Mouse (Mus musculus) ES-Bruce4 (cell line): ENCODE results near the gene Clstn3. TPM values are rescaled to one million over a fixed set of nuclear protein-coding genes. Genes with fewer than 3 reads are reported as not detected.

ENCODE experiments used
- H3K27ac ChIP-seq: 2 replicates; pipeline ENCODE4 v1.5.1; 2012; ENCODE audit warnings: low read length, inconsistent platforms; ENCODE audit not compliant: insufficient read depth
- H3K27me3 ChIP-seq: 2 replicates; pipeline ENCODE4 v1.6.1; 2012; ENCODE audit warnings: mild to moderate bottlenecking, low read length, inconsistent platforms; ENCODE audit not compliant: control insufficient read depth, poor library complexity, insufficient read depth, severe bottlenecking
- H3K36me3 ChIP-seq: 2 replicates; pipeline ENCODE4 v1.6.1; 2012; ENCODE audit warnings: inconsistent platforms, mild to moderate bottlenecking, low read length, moderate library complexity; ENCODE audit not compliant: control insufficient read depth, poor library complexity, insufficient read depth, severe bottlenecking
- H3K4me1 ChIP-seq: one replicate; pipeline ENCODE4 v1.8.1; 2011; ENCODE audit warnings: low read length; ENCODE audit not compliant: control insufficient read depth, insufficient read depth
- H3K4me3 ChIP-seq: 2 replicates; pipeline ENCODE4 v1.5.1; 2011; ENCODE audit warnings: low read depth, mild to moderate bottlenecking, low read length
- H3K9ac ChIP-seq: 2 replicates; pipeline ENCODE4 v1.6.1; 2012; ENCODE audit warnings: low read depth, mild to moderate bottlenecking, inconsistent platforms; ENCODE audit not compliant: poor library complexity, severe bottlenecking
- H3K9me3 ChIP-seq: replicated peaks from 2 replicates; pipeline ENCODE4 v1.6.1; 2012; ENCODE audit warnings: mild to moderate bottlenecking, low read length, inconsistent platforms; ENCODE audit not compliant: control insufficient read depth, poor library complexity, insufficient read depth, severe bottlenecking
- CTCF ChIP-seq: IDR thresholded peaks from one replicate; pipeline ENCODE4 v1.8.1; 2011; ENCODE audit warnings: low read depth, low read length
- EP300 ChIP-seq: IDR thresholded peaks from 2 replicates; pipeline ENCODE4 v1.6.1; 2011; ENCODE audit warnings: low read depth, low read length; ENCODE audit not compliant: insufficient read depth
- POLR2A ChIP-seq: IDR thresholded peaks from one replicate; pipeline ENCODE4 v1.8.1; 2011; ENCODE audit warnings: low read length; ENCODE audit not compliant: insufficient read depth
- polyA plus RNA-seq: library from polyadenylated mRNA; stranded (reverse); fragments of >200 nt; gene quantifications from 2 replicates; pipeline ENCODE4 v1.2.4, GENCODE M21; 2011; ENCODE audit warnings: low read depth; ENCODE audit not compliant: missing spikeins, insufficient read depth, insufficient read length

Gene Clstn3
- polyA plus RNA-seq, 1 experiment = 17.1 TPM

GRCm38 (mm10) chr6:124505028-124505427, 40.4 kb upstream of the Clstn3 start:
- Histone ChIP-seq H3K27me3 (no peaks in the 10 kb centered on the region), H3K9ac (no peak overlapping the region), H3K27ac (no peak overlapping the region), H3K9me3 (no peaks in the 10 kb centered on the region), H3K4me1 (no peaks in the 10 kb centered on the region), H3K4me3 (no peak overlapping the region), H3K36me3 (no peaks in the 10 kb centered on the region)
- TF ChIP-seq CTCF (no peak), POLR2A (no peak), EP300 (no peak)

- Histone ChIP-seq H3K4me3 (no peak overlapping the region), H3K4me1 (no peaks in the 10 kb centered on the region), H3K9ac (no peak overlapping the region), H3K36me3 (no peaks in the 10 kb centered on the region), H3K27ac (no peak overlapping the region), H3K27me3 (no peaks in the 10 kb centered on the region), H3K9me3 (no peaks in the 10 kb centered on the region)
- TF ChIP-seq CTCF (no peak), EP300 (no peak), POLR2A (no peak)
These were observed 37.4 kb upstream of the Clstn3 start for GRCm38 (mm10) chr6:124502021-124502420.

- Histone ChIP-seq H3K27me3 (no peaks in the 10 kb centered on the region), H3K4me3 (no peak overlapping the region), H3K9ac (no peak overlapping the region), H3K27ac (no peak overlapping the region), H3K36me3 (no peaks in the 10 kb centered on the region), H3K4me1 (no peaks in the 10 kb centered on the region), H3K9me3 (no peaks in the 10 kb centered on the region)
- no peak for TF ChIP-seq POLR2A
- TF ChIP-seq EP300 = no peak
- TF ChIP-seq CTCF = no peak
These were observed 36.9 kb upstream of the Clstn3 start for GRCm38 (mm10) chr6:124501473-124501872.

- no peaks in the 10 kb centered on the region for H3K4me1 ChIP-seq
- H3K27me3 ChIP-seq = no peaks in the 10 kb centered on the region
- no peak overlapping the region for H3K4me3 ChIP-seq
- H3K36me3 ChIP-seq = no peaks in the 10 kb centered on the region
- H3K9ac ChIP-seq = no peak overlapping the region
- H3K9me3 ChIP-seq = no peaks in the 10 kb centered on the region; the same call in 1 of the 2 replicates
- H3K27ac ChIP-seq = no peak overlapping the region
- no peak for TF ChIP-seq CTCF
- no peak for TF ChIP-seq POLR2A
- no peak for TF ChIP-seq EP300
These were observed 35.4 kb upstream of the Clstn3 start for GRCm38 (mm10) chr6:124499914-124500566.

- H3K4me3 ChIP-seq = no peak overlapping the region
- H3K27me3 ChIP-seq = no peaks in the 10 kb centered on the region
- no peaks in the 10 kb centered on the region for H3K4me1 ChIP-seq
- no peaks in the 10 kb centered on the region for H3K36me3 ChIP-seq
- no peak overlapping the region for H3K9ac ChIP-seq
- no peak overlapping the region for H3K27ac ChIP-seq
- TF ChIP-seq EP300 (no peak), CTCF (no peak), POLR2A (no peak)
- H3K9me3 ChIP-seq = no peaks in the 10 kb centered on the region; the same call in 1 of the 2 replicates
These were observed 31.5 kb upstream of the Clstn3 start for GRCm38 (mm10) chr6:124496054-124496453.

- no peak overlapping the region for H3K4me3 ChIP-seq
- TF ChIP-seq CTCF (no peak), EP300 (no peak), POLR2A (no peak)
- H3K4me1 ChIP-seq = no peaks in the 10 kb centered on the region
- H3K9me3 ChIP-seq = no peaks in the 10 kb centered on the region; the same call in 1 of the 2 replicates
- H3K27ac ChIP-seq = no peak overlapping the region
- H3K9ac ChIP-seq = no peak overlapping the region
- H3K36me3 ChIP-seq = no peaks in the 10 kb centered on the region
- H3K27me3 ChIP-seq = no peaks in the 10 kb centered on the region
These were observed 29.3 kb upstream of the Clstn3 start for GRCm38 (mm10) chr6:124493886-124494285.
